Mouse (Mus musculus): ENCODE data around the gene Tcf7l2. TPM values are rescaled to one million over a fixed set of nuclear protein-coding genes. Genes with fewer than 3 reads are reported as not detected.

Tcf7l2 gene
- total and polyA plus RNA-seq, 3 experiments, result 2.3 to 16.9 (median 13.0) TPM

GRCm38 (mm10) chr19:55794194-55794945 lies 52.8 kb downstream of the Tcf7l2 start:
- H3K9me3 ChIP-seq (replicated peaks), result no peaks in the 10 kb centered on the region
- H3K36me3 ChIP-seq (replicated peaks), result no peaks in the 10 kb centered on the region
- DNase-seq (ENCODE audit: low spot score), result no peak
- no peak for ATAC-seq (ENCODE audit: extremely low read depth, insufficient number of reproducible peaks, low FRiP score, poor library complexity, severe bottlenecking)
- TF ChIP-seq POLR2AphosphoS5 (IDR thresholded peaks at IDR 0.05; ENCODE audit: insufficient replicate concordance, low read depth, low read length) (no peak), TAL1 (conservative IDR thresholded peaks at IDR 0.05; ENCODE audit: low read depth, low read length) (no peak), CTCF (IDR thresholded peaks at IDR 0.05; ENCODE audit: low read depth, low read length) (no peak), GATA1 (IDR thresholded peaks at IDR 0.05; ENCODE audit: borderline replicate concordance, low read length) (no peak), GATA2 (IDR thresholded peaks at IDR 0.05; ENCODE audit: borderline replicate concordance, low read depth, low read length) (no peak)
- peaks cover 30% of the 10 kb centered on the region; the same call in 1 of the 2 replicates for H3K27me3 ChIP-seq (ENCODE audit: insufficient read depth, low read length)
- no peak overlapping the region for H3K4me3 ChIP-seq (ENCODE audit: low read depth, low read length)
- H3K4me1 ChIP-seq (ENCODE audit: insufficient read depth, low read depth, low read length), result peaks cover 3% of the 10 kb centered on the region; the same call in 1 of the 2 replicates

GRCm38 (mm10) chr19:55794946-55795340 lies 53.3 kb downstream of the Tcf7l2 start:
- Histone ChIP-seq H3K9me3 (replicated peaks) (no peaks in the 10 kb centered on the region), H3K4me3 (ENCODE audit: low read depth, low read length) (no peak overlapping the region), H3K4me1 (ENCODE audit: insufficient read depth, low read depth, low read length) (peaks cover 3% of the 10 kb centered on the region; the same call in 1 of the 2 replicates), H3K27me3 (ENCODE audit: insufficient read depth, low read length) (peaks cover 30% of the 10 kb centered on the region; the same call in 1 of the 2 replicates), H3K36me3 (replicated peaks) (no peaks in the 10 kb centered on the region)
- DNase-seq (ENCODE audit: low spot score) (no peak), ATAC-seq (ENCODE audit: extremely low read depth, insufficient number of reproducible peaks, low FRiP score, poor library complexity, severe bottlenecking) (no peak)
- no peak for TF ChIP-seq GATA1 (IDR thresholded peaks at IDR 0.05; ENCODE audit: borderline replicate concordance, low read length)
- no peak for TF ChIP-seq TAL1 (conservative IDR thresholded peaks at IDR 0.05; ENCODE audit: low read depth, low read length)
- TF ChIP-seq CTCF (IDR thresholded peaks at IDR 0.05; ENCODE audit: low read depth, low read length), result no peak
- no peak for TF ChIP-seq GATA2 (IDR thresholded peaks at IDR 0.05; ENCODE audit: borderline replicate concordance, low read depth, low read length)
- TF ChIP-seq POLR2AphosphoS5 (IDR thresholded peaks at IDR 0.05; ENCODE audit: insufficient replicate concordance, low read depth, low read length), result no peak

GRCm38 (mm10) chr19:55795349-55795748 lies 53.7 kb downstream of the Tcf7l2 start:
- peaks cover 34% of the 10 kb centered on the region; the same call in 1 of the 2 replicates for H3K27me3 ChIP-seq (ENCODE audit: insufficient read depth, low read length)
- H3K4me3 ChIP-seq (ENCODE audit: low read depth, low read length), result no peak overlapping the region
- H3K36me3 ChIP-seq (replicated peaks), result no peaks in the 10 kb centered on the region
- H3K9me3 ChIP-seq (replicated peaks), result no peaks in the 10 kb centered on the region
- peaks cover 3% of the 10 kb centered on the region; the same call in 1 of the 2 replicates for H3K4me1 ChIP-seq (ENCODE audit: insufficient read depth, low read depth, low read length)
- no peak for DNase-seq (ENCODE audit: low spot score)
- TF ChIP-seq GATA1 (IDR thresholded peaks at IDR 0.05; ENCODE audit: borderline replicate concordance, low read length) (no peak), TAL1 (conservative IDR thresholded peaks at IDR 0.05; ENCODE audit: low read depth, low read length) (no peak), CTCF (IDR thresholded peaks at IDR 0.05; ENCODE audit: low read depth, low read length) (no peak), POLR2AphosphoS5 (IDR thresholded peaks at IDR 0.05; ENCODE audit: insufficient replicate concordance, low read depth, low read length) (no peak), GATA2 (IDR thresholded peaks at IDR 0.05; ENCODE audit: borderline replicate concordance, low read depth, low read length) (no peak)
- no peak for ATAC-seq (ENCODE audit: extremely low read depth, insufficient number of reproducible peaks, low FRiP score, poor library complexity, severe bottlenecking)

GRCm38 (mm10) chr19:55797834-55798233 lies 56.2 kb downstream of the Tcf7l2 start:
- TF ChIP-seq TAL1 (conservative IDR thresholded peaks at IDR 0.05; ENCODE audit: low read depth, low read length) (no peak), CTCF (IDR thresholded peaks at IDR 0.05; ENCODE audit: low read depth, low read length) (no peak), GATA1 (IDR thresholded peaks at IDR 0.05; ENCODE audit: borderline replicate concordance, low read length) (no peak), POLR2AphosphoS5 (IDR thresholded peaks at IDR 0.05; ENCODE audit: insufficient replicate concordance, low read depth, low read length) (no peak), GATA2 (IDR thresholded peaks at IDR 0.05; ENCODE audit: borderline replicate concordance, low read depth, low read length) (no peak)
- no peak for ATAC-seq (ENCODE audit: extremely low read depth, insufficient number of reproducible peaks, low FRiP score, poor library complexity, severe bottlenecking)
- Histone ChIP-seq H3K9me3 (replicated peaks) (no peaks in the 10 kb centered on the region), H3K4me1 (ENCODE audit: insufficient read depth, low read depth, low read length) (peaks cover 3% of the 10 kb centered on the region; the same call in 1 of the 2 replicates), H3K36me3 (replicated peaks) (no peaks in the 10 kb centered on the region), H3K4me3 (ENCODE audit: low read depth, low read length) (no peak overlapping the region), H3K27me3 (ENCODE audit: insufficient read depth, low read length) (peaks cover 24% of the 10 kb centered on the region)
- DNase-seq (ENCODE audit: low spot score), result no peak

- no peaks in the 10 kb centered on the region for H3K36me3 ChIP-seq (replicated peaks)
- ATAC-seq (ENCODE audit: extremely low read depth, insufficient number of reproducible peaks, low FRiP score, poor library complexity, severe bottlenecking) (no peak), DNase-seq (ENCODE audit: low spot score) (no peak)
- H3K4me3 ChIP-seq (ENCODE audit: low read depth, low read length), result no peak overlapping the region
- H3K4me1 ChIP-seq (ENCODE audit: insufficient read depth, low read depth, low read length), result no peaks in the 10 kb centered on the region
- no peaks in the 10 kb centered on the region for H3K9me3 ChIP-seq (replicated peaks)
- TF ChIP-seq POLR2AphosphoS5 (IDR thresholded peaks at IDR 0.05; ENCODE audit: insufficient replicate concordance, low read depth, low read length) (no peak), GATA2 (IDR thresholded peaks at IDR 0.05; ENCODE audit: borderline replicate concordance, low read depth, low read length) (no peak), GATA1 (IDR thresholded peaks at IDR 0.05; ENCODE audit: borderline replicate concordance, low read length) (no peak), CTCF (IDR thresholded peaks at IDR 0.05; ENCODE audit: low read depth, low read length) (no peak), TAL1 (conservative IDR thresholded peaks at IDR 0.05; ENCODE audit: low read depth, low read length) (no peak)
- H3K27me3 ChIP-seq (ENCODE audit: insufficient read depth, low read length), result peaks cover 29% of the 10 kb centered on the region
Measured at GRCm38 (mm10) chr19:55799411-55799810, 57.8 kb downstream of the Tcf7l2 start.

GRCm38 (mm10) chr19:55800059-55800458 lies 58.4 kb downstream of the Tcf7l2 start:
- Histone ChIP-seq H3K9me3 (replicated peaks) (0 out of 2 replicates have a peak, but pooled peaks cover 2% of the 10 kb centered on the region), H3K4me3 (ENCODE audit: low read depth, low read length) (no peak overlapping the region), H3K27me3 (ENCODE audit: insufficient read depth, low read length) (peaks cover 35% of the 10 kb centered on the region), H3K36me3 (replicated peaks) (no peaks in the 10 kb centered on the region), H3K4me1 (ENCODE audit: insufficient read depth, low read depth, low read length) (no peaks in the 10 kb centered on the region)
- no peak for ATAC-seq (ENCODE audit: extremely low read depth, insufficient number of reproducible peaks, low FRiP score, poor library complexity, severe bottlenecking)
- no peak for DNase-seq (ENCODE audit: low spot score)
- TF ChIP-seq GATA1 (IDR thresholded peaks at IDR 0.05; ENCODE audit: borderline replicate concordance, low read length) (no peak), CTCF (IDR thresholded peaks at IDR 0.05; ENCODE audit: low read depth, low read length) (no peak), POLR2AphosphoS5 (IDR thresholded peaks at IDR 0.05; ENCODE audit: insufficient replicate concordance, low read depth, low read length) (no peak), TAL1 (conservative IDR thresholded peaks at IDR 0.05; ENCODE audit: low read depth, low read length) (no peak), GATA2 (IDR thresholded peaks at IDR 0.05; ENCODE audit: borderline replicate concordance, low read depth, low read length) (no peak)

Measured in G1E (cell line).